Mouse (Mus musculus) gastrocnemius, postnatal 4 days (tissue): Measurements from ENCODE around the gene Smim17. TPM values are rescaled to one million over a fixed set of nuclear protein-coding genes. Genes with fewer than 3 reads are reported as not detected.
"Not testable (repeated sequence)": the region's sequence is repeated elsewhere in the genome, so short reads cannot be mapped to it uniquely, and the experiment has no call there.

Experiments
- DNase-seq, 2 experiments: peaks; one replicate each; pipeline ENCODE4 v3.0.0; 2021 to 2022; ENCODE audit warnings: low spot score in 2 of 2, mixed read lengths in 2 of 2
- total RNA-seq, 2 experiments: library from RNA; stranded (reverse); gene quantifications; 2 replicates each; pipeline ENCODE4 v1.2.3; 2021

Smim17 gene
- total RNA-seq, 2 experiments from 2014 or later = 0.44 TPM; not detected in 1

- no peak for DNase-seq
These were observed 16.3 kb downstream of the Smim17 start for GRCm38 (mm10) chr7:6414626-6415441.

GRCm38 (mm10) chr7:6415442-6415787 lies 16.9 kb downstream of the Smim17 start:
- DNase-seq = no peak

- no peak for DNase-seq
These were observed 21.4 kb downstream of the Smim17 start for GRCm38 (mm10) chr7:6419894-6420293.

GRCm38 (mm10) chr7:6429381-6429780 lies 30.9 kb downstream of the Smim17 start:
- no peak for DNase-seq

- no peak for DNase-seq
These were observed 31.8 kb downstream of the Smim17 start for GRCm38 (mm10) chr7:6430342-6430741.

- DNase-seq = no peak
These were observed 39.9 kb downstream of the Smim17 start, which contains the start of gene Olfr1344 for GRCm38 (mm10) chr7:6438388-6438787. Olfr1344 (plus strand) TSS chr7:6438688.

GRCm38 (mm10) chr7:6441173-6441572 lies 42.7 kb downstream of the Smim17 start:
- no peak for DNase-seq

GRCm38 (mm10) chr7:6447771-6448170 lies 49.3 kb downstream of the Smim17 start:
- no peak for DNase-seq

GRCm38 (mm10) chr7:6455868-6456267 lies 57.4 kb downstream of the Smim17 start, which contains the start of gene Olfr1336:
Olfr1336 (plus strand) TSS chr7:6456168.
- no peak for DNase-seq

- no peak for DNase-seq
These were observed 57.9 kb downstream of the Smim17 start for GRCm38 (mm10) chr7:6456399-6456798.

- no peak for DNase-seq
These were observed 68.4 kb downstream of the Smim17 start, which contains the start of gene Olfr1346 for GRCm38 (mm10) chr7:6466951-6467350. Olfr1346 (plus strand) TSS chr7:6467101.

- not testable (repeated sequence) for DNase-seq
These were observed 79.1 kb downstream of the Smim17 start for GRCm38 (mm10) chr7:6477633-6478032.

Other genes with a start within 250 kb of the Smim17 start
- gene Zfp787, start 242.7 kb upstream of the Smim17 start, total RNA-seq = 10 to 100 TPM; 38.9 to 52.0 TPM
- 10 to 100 TPM; 11.8 to 12.5 TPM for gene Zfp444, start 226.5 kb upstream of the Smim17 start, total RNA-seq
- not detected for gene Galp, start 201.6 kb upstream of the Smim17 start, total RNA-seq
- gene Zscan5b, start 176.4 kb upstream of the Smim17 start, total RNA-seq = not detected
- gene Epp13, start 146.0 kb upstream of the Smim17 start, total RNA-seq = not detected
- 1 to 10 TPM; 5.2 to 5.9 TPM for gene Zfp667, start 112.1 kb upstream of the Smim17 start, total RNA-seq
- gene Zfp583, start 67.4 kb upstream of the Smim17 start, total RNA-seq = 1 to 10 TPM; 1.2 to 1.9 TPM
- gene Gm3854, start 55.0 kb upstream of the Smim17 start, total RNA-seq = under 1 TPM; 0.37 to 0.47 TPM
- gene Zfp78, start 35.4 kb upstream of the Smim17 start, total RNA-seq = 1 to 10 TPM; 1.8 to 2.0 TPM
- 1 to 10 TPM; 7.1 to 7.5 TPM for gene Zfp28, start 15.4 kb upstream of the Smim17 start, total RNA-seq
- not detected for gene Gm20715, start 11.6 kb downstream of the Smim17 start, total RNA-seq
- gene Olfr1344, start 40.0 kb downstream of the Smim17 start, total RNA-seq = not detected
- not detected for gene Olfr1336, start 57.5 kb downstream of the Smim17 start, total RNA-seq
- not detected for gene Olfr1346, start 68.4 kb downstream of the Smim17 start, total RNA-seq
- gene Olfr5, start 88.2 kb downstream of the Smim17 start, total RNA-seq = not detected
- gene Olfr1347, start 101.0 kb downstream of the Smim17 start, total RNA-seq = not detected
- gene Olfr1348, start 110.0 kb downstream of the Smim17 start, total RNA-seq = not detected
- not detected for gene Olfr1349, start 124.2 kb downstream of the Smim17 start, total RNA-seq
- not detected for gene Olfr1350, start 166.1 kb downstream of the Smim17 start, total RNA-seq